Mouse (Mus musculus) midbrain, embryonic 15.5 days (tissue): ENCODE measurements around the gene Nfyc. TPM values are rescaled to one million over a fixed set of nuclear protein-coding genes. Genes with fewer than 3 reads are reported as not detected.
A peak's percentile ranks its signal among the peaks of the same experiment; 100 is the strongest.

Experiments
- ATAC-seq: fragments of 200-750 bp; cut with Nextera tagmentation; replicated peaks from 2 replicates; pipeline ENCODE4 v1.8.0; 2017; ENCODE audit warnings: moderate TSS enrichment
- H3K27ac ChIP-seq: fragments of 300-500 bp; sonication (generic); 2 replicates; pipeline ENCODE4 v1.5.1; 2015; ENCODE audit warnings: mild to moderate bottlenecking, inconsistent platforms
- H3K27me3 ChIP-seq: fragments of 300-500 bp; sonication (generic); replicated peaks from 2 replicates; pipeline ENCODE4 v1.6.1; 2015; ENCODE audit warnings: inconsistent platforms
- H3K36me3 ChIP-seq: fragments of 300-500 bp; sonication (generic); replicated peaks from 2 replicates; pipeline ENCODE4 v1.6.1; 2015; ENCODE audit warnings: inconsistent platforms
- H3K4me1 ChIP-seq: fragments of 300-500 bp; sonication (generic); 2 replicates; pipeline ENCODE4 v1.6.1; 2015; ENCODE audit warnings: inconsistent platforms
- H3K4me2 ChIP-seq: fragments of 300-500 bp; sonication (generic); 2 replicates; pipeline ENCODE4 v1.6.1; 2015; ENCODE audit warnings: inconsistent platforms, mild to moderate bottlenecking, moderate library complexity
- H3K4me3 ChIP-seq: fragments of 300-500 bp; sonication (generic); 2 replicates; pipeline ENCODE4 v1.5.1; 2015; ENCODE audit warnings: mild to moderate bottlenecking, inconsistent platforms
- H3K9ac ChIP-seq: fragments of 300-500 bp; sonication (generic); 2 replicates; pipeline ENCODE4 v1.6.1; 2015; ENCODE audit warnings: mild to moderate bottlenecking, inconsistent platforms
- H3K9me3 ChIP-seq: fragments of 300-500 bp; sonication (generic); 2 replicates; pipeline ENCODE4 v1.6.1; 2016; ENCODE audit warnings: inconsistent platforms
- WGBS: fragments of 180-500 bp; shearing (Covaris S2); methylation state at CpG from one replicate; pipeline ENCODE4 v1.1.7; 2015; ENCODE audit warnings: mixed read lengths; 5-methylcytosine and 5-hydroxymethylcytosine counted together
- polyA plus RNA-seq: library from polyadenylated mRNA; unstranded; fragments of >200 nt; fragmentation: Nextera tagmentation; extraction: Ambion mirVana; gene quantifications from 2 replicates; pipeline ENCODE4 v1.2.1, GENCODE M21; 2015

Gene Nfyc
- polyA plus RNA-seq, 1 experiment from 2014 or later: 79.2 TPM

DNA sequence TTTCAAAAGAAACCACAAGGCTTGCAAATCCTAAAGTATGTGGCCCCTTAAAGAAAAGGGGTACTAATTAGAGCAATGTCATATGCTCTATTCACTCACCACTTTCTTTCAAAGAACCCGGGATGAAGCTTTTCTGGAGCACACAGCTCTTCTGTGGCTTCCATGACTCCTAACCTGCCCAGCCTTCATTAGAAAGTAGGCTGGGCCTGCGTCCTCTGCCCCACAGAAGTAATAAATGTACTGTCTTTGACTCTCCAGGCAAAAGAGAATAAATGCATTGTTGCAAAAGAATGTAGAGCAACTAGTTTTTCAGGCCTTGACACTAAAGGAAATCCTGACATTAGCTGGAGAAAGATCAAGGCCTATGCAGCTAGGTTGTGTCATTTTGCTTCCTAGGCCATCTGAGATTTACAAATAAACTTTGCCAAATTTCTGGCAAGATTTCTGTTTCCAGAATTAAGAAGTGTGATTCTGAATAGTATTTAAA, 31.6 kb downstream of the Nfyc start:
- no peak overlapping the region for H3K9ac ChIP-seq
- no peak for ATAC-seq
- H3K4me1 ChIP-seq: no peaks in the 10 kb centered on the region
- H3K9me3 ChIP-seq: no peaks in the 10 kb centered on the region
- H3K27ac ChIP-seq: no peak overlapping the region
- no peak overlapping the region for H3K4me3 ChIP-seq
- no peaks in the 10 kb centered on the region for H3K36me3 ChIP-seq
- no peak overlapping the region for H3K4me2 ChIP-seq
- 48% methylated on average over 2 of the region's 2 CpGs for WGBS
- no peaks in the 10 kb centered on the region for H3K27me3 ChIP-seq

DNA sequence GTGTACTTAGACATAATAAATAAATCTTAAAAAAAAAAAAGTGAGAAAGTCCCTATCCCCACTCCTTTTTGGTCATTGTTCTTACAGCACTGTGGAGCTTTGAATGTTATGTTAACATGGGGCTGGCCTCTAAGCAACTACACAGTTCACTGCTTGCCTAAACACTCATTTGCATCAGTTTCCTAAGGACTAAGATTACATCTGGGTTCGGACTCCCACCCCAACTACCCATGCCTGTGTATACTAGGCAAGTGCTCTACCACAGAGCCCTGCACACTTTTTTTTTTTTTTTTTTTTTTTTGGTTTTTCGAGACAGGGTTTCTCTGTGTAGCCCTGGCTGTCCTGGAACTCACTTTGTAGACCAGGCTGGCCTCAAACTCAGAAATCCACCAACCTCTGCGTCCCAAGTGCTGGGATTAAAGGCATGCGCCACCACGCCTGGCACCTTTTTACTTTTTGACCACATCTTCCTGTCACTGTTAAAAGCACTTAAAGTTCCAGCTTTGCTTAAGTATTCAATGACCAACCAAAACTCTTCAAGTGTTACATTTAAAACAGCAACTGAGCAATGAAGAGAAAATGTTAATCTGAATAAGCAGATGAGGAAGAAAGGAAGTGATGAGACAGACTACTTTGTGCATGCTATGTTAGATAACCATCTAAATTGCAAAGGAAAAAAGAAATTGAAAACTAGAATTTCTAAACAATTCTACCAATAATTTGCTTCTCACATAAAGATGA, 33.2 kb downstream of the Nfyc start:
- no peaks in the 10 kb centered on the region for H3K27me3 ChIP-seq
- H3K4me3 ChIP-seq: no peak overlapping the region
- H3K9me3 ChIP-seq: no peaks in the 10 kb centered on the region
- ATAC-seq: no peak
- H3K27ac ChIP-seq: no peak overlapping the region
- H3K4me2 ChIP-seq: no peak overlapping the region
- no peak overlapping the region for H3K9ac ChIP-seq
- no peaks in the 10 kb centered on the region for H3K4me1 ChIP-seq
- H3K36me3 ChIP-seq: no peaks in the 10 kb centered on the region
- 90% methylated on average over 5 of the region's 5 CpGs for WGBS

- Histone ChIP-seq H3K9ac (no peak overlapping the region), H3K27ac (no peak overlapping the region), H3K4me3 (no peak overlapping the region), H3K4me2 (no peak overlapping the region), H3K4me1 (no peaks in the 10 kb centered on the region), H3K9me3 (no peaks in the 10 kb centered on the region), H3K27me3 (no peaks in the 10 kb centered on the region), H3K36me3 (no peaks in the 10 kb centered on the region)
- 85% methylated on average over 2 of the region's 2 CpGs for WGBS
- no peak for ATAC-seq
These were observed 34.7 kb downstream of the Nfyc start for GRCm38 (mm10) chr4:120796687-120797086.

- Histone ChIP-seq H3K9ac (no peak overlapping the region), H3K4me3 (no peak overlapping the region), H3K36me3 (no peaks in the 10 kb centered on the region), H3K9me3 (no peaks in the 10 kb centered on the region), H3K4me2 (no peak overlapping the region), H3K27me3 (no peaks in the 10 kb centered on the region), H3K4me1 (no peaks in the 10 kb centered on the region), H3K27ac (no peak overlapping the region)
- ATAC-seq: no peak
- 96% methylated on average over 1 of the region's 1 CpGs for WGBS
These were observed 35.7 kb downstream of the Nfyc start for GRCm38 (mm10) chr4:120795646-120796045.

DNA sequence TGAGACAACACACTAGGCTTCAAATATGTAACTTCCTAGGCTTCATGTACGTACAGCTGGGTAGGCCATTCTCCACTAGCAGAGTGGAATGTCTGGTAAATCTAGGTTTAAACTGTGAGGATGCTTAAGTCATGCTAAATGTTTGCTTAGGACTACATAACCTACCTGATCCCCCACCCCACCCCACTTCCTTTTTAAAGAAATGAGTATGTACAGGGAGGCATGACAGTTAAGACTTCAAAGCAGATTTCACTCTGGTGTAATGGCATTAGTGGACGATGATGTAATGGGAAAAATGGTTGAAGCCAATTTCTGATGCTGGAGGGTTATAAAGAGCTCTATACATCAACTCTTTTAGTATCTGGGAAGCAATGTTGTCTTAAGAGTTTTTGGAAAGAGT, 38.5 kb downstream of the Nfyc start:
- 94% methylated on average over 2 of the region's 2 CpGs for WGBS
- no peaks in the 10 kb centered on the region for H3K27me3 ChIP-seq

GRCm38 (mm10) chr4:120790027-120790426, 41.3 kb downstream of the Nfyc start:
- Histone ChIP-seq H3K4me2 (no peak overlapping the region), H3K27me3 (no peaks in the 10 kb centered on the region), H3K4me1 (no peaks in the 10 kb centered on the region), H3K36me3 (peaks cover 14% of the 10 kb centered on the region; the same call in 1 of the 2 replicates), H3K9me3 (no peaks in the 10 kb centered on the region), H3K9ac (no peak overlapping the region), H3K4me3 (no peak overlapping the region), H3K27ac (no peak overlapping the region)
- ATAC-seq: no peak
- WGBS: 94% methylated on average over 4 of the region's 4 CpGs

More for the DNA sequence above, 38.5 kb downstream of the Nfyc start:
- H3K4me1 ChIP-seq: no peaks in the 10 kb centered on the region
- no peak overlapping the region for H3K4me3 ChIP-seq
- H3K36me3 ChIP-seq: 0 out of 2 replicates have a peak, but pooled peaks cover 6% of the 10 kb centered on the region
- no peak overlapping the region for H3K27ac ChIP-seq
- no peak overlapping the region for H3K9ac ChIP-seq
- ATAC-seq: no peak
- no peaks in the 10 kb centered on the region for H3K9me3 ChIP-seq
- H3K4me2 ChIP-seq: no peak overlapping the region

GRCm38 (mm10) chr4:120755801-120756200, 75.6 kb downstream of the Nfyc start:
- WGBS: 38% methylated on average over 5 of the region's 5 CpGs
- Histone ChIP-seq H3K4me1 (no peaks in the 10 kb centered on the region), H3K36me3 (peaks cover 20% of the 10 kb centered on the region; the same call in 1 of the 2 replicates), H3K4me2 (no peak overlapping the region), H3K9me3 (no peaks in the 10 kb centered on the region), H3K27ac (no peak overlapping the region), H3K4me3 (no peak overlapping the region), H3K9ac (no peak overlapping the region), H3K27me3 (peaks cover 10% of the 10 kb centered on the region; the same call in 1 of the 2 replicates)
- no peak for ATAC-seq

DNA sequence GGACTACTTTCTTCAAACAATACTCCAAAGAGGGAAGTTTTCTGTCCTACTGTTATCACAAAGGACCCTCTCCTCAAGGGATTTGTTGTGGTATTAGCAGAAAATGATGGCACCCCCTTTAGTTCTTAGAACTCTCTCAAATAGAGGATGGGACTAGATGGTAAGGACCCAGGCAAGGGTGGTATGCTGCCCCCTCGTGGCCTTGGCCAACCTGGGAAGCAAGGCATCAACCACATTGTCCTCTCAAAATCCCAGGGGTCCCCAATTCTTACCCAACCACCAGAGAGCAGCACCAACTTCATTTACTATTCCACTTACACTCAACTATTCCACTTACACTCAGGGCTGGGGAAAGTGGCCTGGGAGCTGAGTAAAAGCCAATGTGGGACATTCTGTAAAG, 76.1 kb downstream of the Nfyc start:
- Histone ChIP-seq H3K4me2 (no peak overlapping the region), H3K4me1 (no peaks in the 10 kb centered on the region), H3K27ac (no peak overlapping the region), H3K9ac (no peak overlapping the region), H3K4me3 (no peak overlapping the region), H3K9me3 (no peaks in the 10 kb centered on the region), H3K27me3 (peaks cover 13% of the 10 kb centered on the region; the same call in 1 of the 2 replicates), H3K36me3 (peaks cover 17% of the 10 kb centered on the region; the same call in 1 of the 2 replicates)
- no peak for ATAC-seq
- 4% methylated on average over 1 of the region's 1 CpGs for WGBS

GRCm38 (mm10) chr4:120749601-120750000, 81.8 kb downstream of the Nfyc start:
- ATAC-seq: no peak
- no peak overlapping the region for H3K4me3 ChIP-seq
- H3K27me3 ChIP-seq: peaks cover 45% of the 10 kb centered on the region
- H3K4me1 ChIP-seq: peaks cover 13% of the 10 kb centered on the region
- H3K9me3 ChIP-seq: no peaks in the 10 kb centered on the region
- 34% methylated on average over 2 of the region's 2 CpGs for WGBS
- no peak overlapping the region for H3K9ac ChIP-seq
- H3K4me2 ChIP-seq: no peak overlapping the region
- no peak overlapping the region for H3K27ac ChIP-seq
- H3K36me3 ChIP-seq: no peaks in the 10 kb centered on the region

GRCm38 (mm10) chr4:120747941-120748866, 83.2 kb downstream of the Nfyc start, which contains the start of gene Kcnq4:
Gene Kcnq4, minus strand, starts transcription at chr4:120748612.
- Histone ChIP-seq H3K27me3 (peaks cover 45% of the 10 kb centered on the region), H3K4me3 (peak within 1 kb of the TSS; percentile 53), H3K27ac (no peak within 1 kb of the TSS), H3K9ac (peak within 1 kb of the TSS; percentile 37), H3K4me2 (peak within 1 kb of the TSS; percentile 97), H3K9me3 (no peaks in the 10 kb centered on the region), H3K4me1 (peaks cover 13% of the 10 kb centered on the region), H3K36me3 (no peaks in the 10 kb centered on the region)
- ATAC-seq: no peak
- 2% methylated on average over 42 of the region's 42 CpGs for WGBS

GRCm38 (mm10) chr4:120747243-120747792, 84.1 kb downstream of the Nfyc start:
- peaks cover 13% of the 10 kb centered on the region for H3K4me1 ChIP-seq
- ATAC-seq: peak; percentile 71
- 0% methylated on average over 50 of the region's 75 CpGs for WGBS
- H3K27me3 ChIP-seq: peaks cover 45% of the 10 kb centered on the region
- no peaks in the 10 kb centered on the region for H3K9me3 ChIP-seq
- H3K4me2 ChIP-seq: peak overlapping the region; percentile 97
- peak overlapping the region; percentile 53 for H3K4me3 ChIP-seq
- peak overlapping the region; percentile 37 for H3K9ac ChIP-seq
- H3K27ac ChIP-seq: no peak overlapping the region
- H3K36me3 ChIP-seq: no peaks in the 10 kb centered on the region
